Mouse (Mus musculus) neural tube, embryonic 14.5 days (tissue): ENCODE measurements around the gene Fam83c. TPM values are rescaled to one million over a fixed set of nuclear protein-coding genes. Genes with fewer than 3 reads are reported as not detected.

Experiments used
- ATAC-seq: fragments of 200-750 bp; cut with Nextera tagmentation; 2 replicates; pipeline ENCODE4 v1.8.0; 2017; ENCODE audit warnings: low read depth, mild to moderate bottlenecking, moderate TSS enrichment, moderate library complexity
- H3K27ac ChIP-seq: fragments of 300-500 bp; sonication (generic); 2 replicates; pipeline ENCODE4 v1.5.1; 2014; ENCODE audit warnings: low read depth, mild to moderate bottlenecking, control low read depth, low read length, moderate library complexity, mixed read lengths
- H3K27me3 ChIP-seq: fragments of 300-500 bp; sonication (generic); 2 replicates; pipeline ENCODE4 v1.6.1; 2014; ENCODE audit warnings: low read length; ENCODE audit not compliant: control insufficient read depth, insufficient read depth
- H3K36me3 ChIP-seq: fragments of 300-500 bp; sonication (generic); 2 replicates; pipeline ENCODE4 v1.6.1; 2014; ENCODE audit warnings: low read length, mixed read lengths; ENCODE audit not compliant: control insufficient read depth, insufficient read depth
- H3K4me1 ChIP-seq: fragments of 300-500 bp; sonication (generic); 2 replicates; pipeline ENCODE4 v1.6.1; 2014; ENCODE audit warnings: low read length; ENCODE audit not compliant: control insufficient read depth, insufficient read depth
- H3K4me2 ChIP-seq: fragments of 300-500 bp; sonication (generic); 2 replicates; pipeline ENCODE4 v1.6.1; 2014; ENCODE audit warnings: mild to moderate bottlenecking, low read depth, low read length, control low read depth
- H3K4me3 ChIP-seq: fragments of 300-500 bp; sonication (generic); 2 replicates; pipeline ENCODE4 v1.5.1; 2014; ENCODE audit warnings: low read depth, low read length, control low read depth, mixed read lengths
- H3K9ac ChIP-seq: fragments of 300-500 bp; sonication (generic); replicated peaks from 2 replicates; pipeline ENCODE4 v1.6.1; 2014; ENCODE audit warnings: low read depth, mild to moderate bottlenecking, control low read depth, low read length, mixed read lengths
- H3K9me3 ChIP-seq: fragments of 300-500 bp; sonication (generic); 2 replicates; pipeline ENCODE4 v1.6.1; 2016; ENCODE audit warnings: low read length; ENCODE audit not compliant: control insufficient read depth
- WGBS: fragments of 180-500 bp; shearing (Covaris S2); extraction: QIAGEN DNeasy Blood & Tissue Kit; methylation state at CpG from one replicate; pipeline ENCODE4 v1.1.7; 2014; 5-methylcytosine and 5-hydroxymethylcytosine counted together
- polyA plus RNA-seq: library from polyadenylated mRNA; unstranded; fragments of >200 nt; fragmentation: Nextera tagmentation; extraction: Ambion mirVana; gene quantifications from 2 replicates; pipeline ENCODE4 v1.2.1, GENCODE M21; 2014

Fam83c gene
- polyA plus RNA-seq, 1 experiment from 2014 or later: 0.25 TPM

DNA sequence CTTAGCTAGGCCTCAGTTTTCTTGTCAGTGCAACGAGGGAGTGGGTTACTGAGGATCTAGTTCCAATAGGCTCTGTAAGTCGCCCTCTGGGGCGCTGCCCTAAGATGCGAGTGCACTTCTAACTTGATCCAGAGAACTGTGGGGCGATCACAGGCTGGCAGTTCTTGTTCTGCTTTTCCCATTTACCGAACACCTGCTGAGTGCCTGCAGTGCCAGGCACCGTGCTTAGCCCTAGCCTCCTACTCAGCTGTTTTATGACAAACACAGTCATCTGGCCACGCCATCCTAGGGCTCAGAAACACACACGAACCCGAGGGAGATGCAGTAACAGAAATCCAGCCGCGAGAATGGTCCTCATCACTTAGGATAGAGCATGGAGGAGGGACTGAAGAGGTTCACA lies 41.8 kb downstream of the Fam83c start:
- ATAC-seq: no peak
- Histone ChIP-seq H3K4me2 (no peak overlapping the region), H3K36me3 (no peaks in the 10 kb centered on the region), H3K27ac (no peak overlapping the region), H3K9ac (no peak overlapping the region), H3K4me1 (no peaks in the 10 kb centered on the region), H3K4me3 (no peak overlapping the region), H3K9me3 (no peaks in the 10 kb centered on the region), H3K27me3 (no peaks in the 10 kb centered on the region)
- 25% methylated on average over 12 of the region's 12 CpGs for WGBS

DNA sequence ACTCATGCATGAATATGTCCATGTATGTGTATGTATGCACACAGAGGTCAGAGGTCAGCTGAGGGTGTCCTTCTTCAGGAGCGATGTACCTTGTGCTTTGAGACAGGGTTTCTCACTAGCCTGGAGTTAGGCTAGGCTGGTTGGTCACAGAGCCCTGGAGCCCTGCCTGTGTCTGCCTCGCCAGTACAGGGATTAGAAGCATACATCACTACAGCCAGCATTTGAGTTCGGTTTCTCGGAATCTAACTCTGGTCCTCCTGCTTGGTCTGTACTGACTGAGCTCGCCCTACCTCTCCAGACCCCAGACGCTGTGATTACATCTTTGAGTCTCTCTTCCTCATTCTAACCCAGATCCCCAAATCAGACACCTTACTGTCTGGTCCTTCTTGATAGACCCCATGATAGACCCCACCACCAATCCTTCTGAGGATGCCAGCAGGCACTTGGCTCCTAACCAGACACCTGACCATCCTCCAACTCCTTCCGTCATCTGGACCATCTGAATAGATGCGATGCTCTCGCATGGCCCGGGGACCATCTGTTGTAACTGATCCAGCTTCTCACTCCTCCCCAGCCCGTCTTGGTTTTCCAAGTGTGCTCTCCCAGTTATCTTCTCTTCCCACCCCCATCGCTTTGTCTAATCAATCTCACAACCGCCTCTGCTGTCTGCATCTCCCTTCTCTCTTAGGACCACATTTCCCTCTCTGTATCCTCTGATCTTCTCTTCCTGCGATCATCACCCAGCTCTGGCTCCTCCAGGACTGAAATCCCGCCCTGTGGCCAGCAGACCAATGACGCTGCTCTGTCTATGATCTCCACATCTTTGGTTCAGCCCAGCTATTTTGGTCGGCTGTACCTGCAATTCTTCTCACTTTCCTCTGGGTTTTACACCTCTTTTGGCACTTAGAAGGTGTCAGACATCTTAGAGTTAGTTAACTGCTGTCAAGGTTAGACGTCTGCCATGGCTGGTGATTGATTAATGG lies 46.4 kb downstream of the Fam83c start:
- 71% methylated on average over 18 of the region's 18 CpGs for WGBS
- Histone ChIP-seq H3K27ac (no peak overlapping the region), H3K4me3 (no peak overlapping the region), H3K9me3 (no peaks in the 10 kb centered on the region), H3K36me3 (no peaks in the 10 kb centered on the region), H3K27me3 (no peaks in the 10 kb centered on the region), H3K4me1 (no peaks in the 10 kb centered on the region), H3K4me2 (no peak overlapping the region), H3K9ac (no peak overlapping the region)
- no peak for ATAC-seq

DNA sequence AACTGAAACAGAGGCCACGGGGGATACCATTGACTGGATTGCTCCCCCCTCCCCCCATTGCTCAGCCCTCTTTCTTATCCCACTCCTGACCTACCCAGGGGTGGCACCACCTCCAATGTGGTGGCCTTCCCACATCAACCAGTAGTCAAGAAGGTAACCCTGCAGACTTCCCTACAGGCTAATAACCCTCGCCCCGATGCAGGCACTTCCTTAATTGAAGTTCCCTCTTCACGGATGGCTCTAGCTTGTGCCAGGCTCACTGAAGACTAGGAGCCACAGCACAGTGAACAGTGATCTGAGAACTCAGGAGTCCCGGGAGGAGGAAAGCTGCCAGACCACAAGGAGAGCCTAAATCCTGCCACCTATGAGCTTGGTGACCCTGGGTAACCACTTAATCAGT lies 47.7 kb downstream of the Fam83c start:
- H3K4me1 ChIP-seq: no peaks in the 10 kb centered on the region
- no peak for ATAC-seq
- H3K4me2 ChIP-seq: no peak overlapping the region
- no peak overlapping the region for H3K9ac ChIP-seq
- H3K9me3 ChIP-seq: no peaks in the 10 kb centered on the region
- H3K36me3 ChIP-seq: no peaks in the 10 kb centered on the region
- WGBS: 80% methylated on average over 5 of the region's 5 CpGs
- H3K4me3 ChIP-seq: no peak overlapping the region
- no peaks in the 10 kb centered on the region for H3K27me3 ChIP-seq
- no peak overlapping the region for H3K27ac ChIP-seq

DNA sequence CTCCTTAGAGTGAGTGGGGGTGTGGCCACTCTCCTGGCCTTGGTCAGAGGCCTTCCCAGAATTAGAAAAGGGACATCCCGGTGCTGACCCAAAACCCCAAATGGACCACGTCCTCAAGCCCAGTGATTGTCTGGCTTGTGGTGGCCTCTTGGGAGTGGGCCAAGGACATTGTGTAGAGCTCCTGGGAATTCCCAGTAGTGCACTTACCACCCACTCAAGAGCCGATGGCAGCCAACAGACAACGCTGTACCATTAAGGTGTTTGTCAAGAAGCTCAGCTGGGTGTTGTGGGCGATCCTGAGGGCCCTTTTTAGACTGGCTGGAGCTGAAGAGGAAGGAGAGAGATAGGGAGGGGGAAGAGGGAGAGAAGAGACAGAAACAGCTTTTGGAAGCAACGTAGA lies 50.1 kb downstream of the Fam83c start:
- H3K9ac ChIP-seq: no peak overlapping the region
- no peak overlapping the region for H3K27ac ChIP-seq
- no peaks in the 10 kb centered on the region for H3K27me3 ChIP-seq
- H3K4me3 ChIP-seq: no peak overlapping the region
- no peaks in the 10 kb centered on the region for H3K36me3 ChIP-seq
- no peak overlapping the region for H3K4me2 ChIP-seq
- no peaks in the 10 kb centered on the region for H3K9me3 ChIP-seq
- WGBS: 77% methylated on average over 6 of the region's 6 CpGs
- H3K4me1 ChIP-seq: peaks cover 6% of the 10 kb centered on the region; the same call in 1 of the 2 replicates
- no peak for ATAC-seq

DNA sequence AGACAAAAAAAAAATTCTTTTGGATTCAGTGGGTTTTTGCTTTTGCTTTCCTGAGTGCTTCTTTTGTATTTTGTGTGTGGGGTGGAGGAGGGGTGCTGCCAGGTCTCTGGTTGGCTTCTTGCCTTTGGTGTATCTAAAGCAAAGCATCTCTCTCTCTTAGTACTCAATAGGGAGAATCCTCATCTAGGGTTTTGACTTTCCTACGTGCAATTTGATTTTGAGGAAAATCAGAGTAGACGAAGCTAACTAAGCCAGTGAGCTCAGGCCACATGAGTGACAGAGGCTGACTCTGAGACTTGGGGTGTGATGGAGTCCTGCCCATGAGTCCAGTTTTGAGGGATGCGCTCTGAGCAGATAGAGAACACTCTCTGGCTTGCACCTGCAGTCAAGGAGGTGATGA lies 55.1 kb downstream of the Fam83c start:
- H3K4me2 ChIP-seq: no peak overlapping the region
- H3K4me1 ChIP-seq: peaks cover 32% of the 10 kb centered on the region
- no peaks in the 10 kb centered on the region for H3K36me3 ChIP-seq
- H3K9me3 ChIP-seq: no peaks in the 10 kb centered on the region
- H3K4me3 ChIP-seq: no peak overlapping the region
- no peak overlapping the region for H3K9ac ChIP-seq
- no peak overlapping the region for H3K27ac ChIP-seq
- 86% methylated on average over 3 of the region's 3 CpGs for WGBS
- no peak for ATAC-seq
- H3K27me3 ChIP-seq: no peaks in the 10 kb centered on the region; the same call in 1 of the 2 replicates

DNA sequence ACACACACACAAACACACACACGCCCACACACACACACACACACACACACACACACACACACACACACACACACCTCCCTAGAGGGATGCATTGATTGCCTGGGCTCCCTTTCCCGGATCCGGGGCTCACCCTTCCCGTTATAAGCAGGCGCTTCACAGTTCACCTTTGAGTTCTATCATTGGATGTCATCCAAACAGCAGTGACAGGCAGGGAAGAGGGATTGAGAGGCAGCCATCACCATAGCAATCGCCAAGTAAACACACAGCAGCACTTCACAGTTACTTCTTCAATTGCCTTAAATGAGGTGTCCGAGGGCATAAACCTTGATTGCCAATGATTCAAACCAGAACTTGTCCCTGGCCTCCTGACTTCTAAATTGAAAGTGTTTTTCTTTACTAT lies 55.6 kb downstream of the Fam83c start:
- Histone ChIP-seq H3K36me3 (no peaks in the 10 kb centered on the region), H3K27me3 (no peaks in the 10 kb centered on the region; the same call in 1 of the 2 replicates), H3K27ac (no peak overlapping the region), H3K4me1 (peaks cover 32% of the 10 kb centered on the region), H3K4me2 (no peak overlapping the region), H3K9me3 (no peaks in the 10 kb centered on the region), H3K4me3 (no peak overlapping the region), H3K9ac (no peak overlapping the region)
- WGBS: 47% methylated on average over 7 of the region's 7 CpGs
- no peak for ATAC-seq

DNA sequence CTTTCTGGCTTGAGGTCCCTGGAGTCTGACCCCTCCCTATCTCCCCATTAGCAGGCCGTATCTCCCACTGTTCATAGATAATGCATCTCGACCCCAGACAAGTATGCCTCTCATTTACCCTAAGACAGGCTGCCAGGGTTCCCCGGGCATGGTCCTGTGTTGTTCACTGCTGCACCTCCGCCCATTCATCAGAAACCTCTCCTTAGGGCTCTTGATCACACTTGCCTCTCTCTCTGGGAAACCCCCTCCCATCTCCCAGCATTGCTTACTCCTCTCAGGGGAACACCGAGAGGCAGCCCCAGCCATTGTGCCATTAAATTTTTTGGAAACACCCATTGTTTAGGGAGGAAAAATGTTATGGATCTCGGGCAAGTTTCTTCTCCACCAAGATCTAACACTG lies 56.6 kb downstream of the Fam83c start:
- 0 out of 2 replicates have a peak, but pooled peaks have one; percentile 18 for ATAC-seq
- no peaks in the 10 kb centered on the region; the same call in 1 of the 2 replicates for H3K27me3 ChIP-seq
- no peak overlapping the region for H3K4me3 ChIP-seq
- H3K4me1 ChIP-seq: peaks cover 32% of the 10 kb centered on the region
- H3K4me2 ChIP-seq: no peak overlapping the region; the same call in 1 of the 2 replicates
- H3K9ac ChIP-seq: no peak overlapping the region; the same call in 1 of the 2 replicates
- no peaks in the 10 kb centered on the region for H3K36me3 ChIP-seq
- WGBS: 46% methylated on average over 6 of the region's 6 CpGs
- no peak overlapping the region for H3K27ac ChIP-seq
- no peaks in the 10 kb centered on the region for H3K9me3 ChIP-seq

DNA sequence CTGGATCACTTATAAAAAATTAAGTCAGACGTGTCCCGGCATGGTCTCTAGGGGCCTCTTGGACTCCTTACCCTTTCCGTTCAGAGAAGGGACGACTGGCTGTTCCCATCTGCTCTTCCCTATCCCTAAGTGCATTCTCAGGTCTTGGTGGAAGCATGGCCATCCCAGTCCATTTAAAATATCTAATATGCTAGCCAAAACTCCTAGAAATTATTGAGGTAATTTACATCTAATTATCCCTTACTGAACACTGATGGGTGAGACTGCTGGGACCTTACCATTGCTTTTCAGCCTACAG lies 57.0 kb downstream of the Fam83c start:
- no peak for ATAC-seq
- Histone ChIP-seq H3K4me2 (peak overlapping the region; percentile 58; the same call in 1 of the 2 replicates), H3K4me3 (no peak overlapping the region), H3K4me1 (peaks cover 32% of the 10 kb centered on the region), H3K9me3 (no peaks in the 10 kb centered on the region), H3K27me3 (no peaks in the 10 kb centered on the region; the same call in 1 of the 2 replicates), H3K27ac (no peak overlapping the region; the same call in 1 of the 2 replicates), H3K36me3 (no peaks in the 10 kb centered on the region), H3K9ac (no peak overlapping the region)
- 30% methylated on average over 4 of the region's 4 CpGs for WGBS
